Mouse (Mus musculus) limb, embryonic 12.5 days (tissue): ENCODE results near the gene Gadl1. TPM values are rescaled to one million over a fixed set of nuclear protein-coding genes. Genes with fewer than 3 reads are reported as not detected.
A peak's percentile ranks its signal among the peaks of the same experiment; 100 is the strongest.

Experiments
- ATAC-seq: fragments of 200-750 bp; cut with Nextera tagmentation; 2 replicates; pipeline ENCODE4 v1.8.0; 2017; ENCODE audit warnings: low read depth, moderate TSS enrichment; ENCODE audit not compliant: insufficient number of reproducible peaks, insufficient read depth, low FRiP score, low TSS enrichment
- H3K27ac ChIP-seq: fragments of 300-500 bp; sonication (generic); 2 replicates; pipeline ENCODE4 v1.5.1; 2016; ENCODE audit warnings: mild to moderate bottlenecking, moderate library complexity
- H3K27me3 ChIP-seq: fragments of 300-500 bp; sonication (generic); 2 replicates; pipeline ENCODE4 v1.6.1; 2016; ENCODE audit warnings: mild to moderate bottlenecking, moderate library complexity
- H3K36me3 ChIP-seq: fragments of 300-500 bp; sonication (generic); 2 replicates; pipeline ENCODE4 v1.6.1; 2016; ENCODE audit warnings: mild to moderate bottlenecking, moderate library complexity
- H3K4me1 ChIP-seq: fragments of 300-500 bp; sonication (generic); replicated peaks from 2 replicates; pipeline ENCODE4 v1.6.1; 2016
- H3K4me2 ChIP-seq: fragments of 300-500 bp; sonication (generic); 2 replicates; pipeline ENCODE4 v1.6.1; 2016; ENCODE audit warnings: mild to moderate bottlenecking, moderate library complexity
- H3K4me3 ChIP-seq: fragments of 300-500 bp; sonication (generic); replicated peaks from 2 replicates; pipeline ENCODE4 v1.5.1; 2016; ENCODE audit warnings: mild to moderate bottlenecking
- H3K9ac ChIP-seq: fragments of 300-500 bp; sonication (generic); replicated peaks from 2 replicates; pipeline ENCODE4 v1.6.1; 2016; ENCODE audit warnings: mild to moderate bottlenecking, moderate library complexity
- H3K9me3 ChIP-seq: fragments of 300-500 bp; sonication (generic); 2 replicates; pipeline ENCODE4 v1.6.1; 2016; ENCODE audit warnings: mild to moderate bottlenecking, moderate library complexity
- WGBS: fragments of 180-500 bp; shearing (Covaris S2); methylation state at CpG from one replicate; pipeline ENCODE4 v1.1.7; 2016; 5-methylcytosine and 5-hydroxymethylcytosine counted together
- polyA plus RNA-seq: library from polyadenylated mRNA; unstranded; fragments of >200 nt; fragmentation: Nextera tagmentation; extraction: Ambion mirVana; gene quantifications from 2 replicates; pipeline ENCODE4 v1.2.1, GENCODE M21; 2016

The Gadl1 gene
- polyA plus RNA-seq, result 0.40 and 0.45 TPM in 2 replicates

DNA sequence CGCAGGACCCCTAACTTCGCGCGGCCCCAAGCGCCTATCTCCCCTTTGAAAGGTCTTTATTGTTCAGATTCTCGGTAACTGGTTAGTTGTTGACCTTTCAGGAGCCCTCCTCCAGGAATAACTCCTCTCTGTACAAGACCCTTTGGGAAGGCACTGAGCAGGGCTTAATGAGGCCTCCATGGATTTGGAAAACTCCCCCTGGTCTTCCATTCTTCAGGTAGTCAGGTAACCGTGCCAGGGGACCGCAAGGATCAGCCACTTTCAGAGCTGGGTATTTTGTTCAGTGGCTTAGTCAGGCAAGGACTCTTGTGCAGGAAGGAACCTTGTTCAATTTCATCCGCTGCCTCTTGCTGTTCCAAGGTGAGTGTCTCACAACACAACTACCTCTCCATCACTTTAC, at the start of gene Gadl1:
Gene Gadl1, plus strand, starts transcription at position 301 of the 400 bp plus-strand sequence.
- Histone ChIP-seq H3K27me3 (peaks cover 3% of the 10 kb centered on the region; the same call in 1 of the 2 replicates), H3K4me2 (peak within 1 kb of the TSS; percentile 44), H3K36me3 (no peaks in the 10 kb centered on the region), H3K9ac (no peak within 1 kb of the TSS), H3K4me3 (peak within 1 kb of the TSS; percentile 11; the same call in 1 of the 2 replicates), H3K27ac (no peak within 1 kb of the TSS), H3K4me1 (peaks cover 19% of the 10 kb centered on the region), H3K9me3 (no peaks in the 10 kb centered on the region)
- no peak for ATAC-seq
- WGBS, result 66% methylated on average over 9 of the region's 9 CpGs

DNA sequence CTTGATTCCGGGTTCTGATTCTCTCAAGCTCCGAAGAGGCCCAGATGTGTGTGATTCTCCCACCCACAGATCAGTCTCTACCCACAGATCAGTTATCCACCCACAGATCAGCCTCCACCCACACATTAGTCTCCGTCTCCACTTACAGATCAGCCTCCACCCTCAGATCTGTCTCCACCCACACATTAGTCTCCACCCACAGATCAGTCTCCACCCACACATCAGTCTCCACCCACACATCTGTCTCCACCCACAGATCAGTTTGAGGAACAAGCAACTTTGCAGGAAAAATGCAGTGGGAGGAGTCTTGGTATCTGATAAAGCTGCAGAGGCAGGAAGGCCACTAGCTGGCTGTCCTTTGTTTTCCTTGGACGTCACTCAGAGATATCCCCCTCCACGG, 46.5 kb upstream of the Gadl1 start:
- Histone ChIP-seq H3K4me2 (no peak overlapping the region), H3K4me1 (no peaks in the 10 kb centered on the region), H3K27ac (no peak overlapping the region), H3K27me3 (no peaks in the 10 kb centered on the region), H3K4me3 (no peak overlapping the region), H3K9ac (no peak overlapping the region), H3K36me3 (no peaks in the 10 kb centered on the region), H3K9me3 (no peaks in the 10 kb centered on the region)
- no peak for ATAC-seq
- WGBS, result 73% methylated on average over 5 of the region's 5 CpGs

DNA sequence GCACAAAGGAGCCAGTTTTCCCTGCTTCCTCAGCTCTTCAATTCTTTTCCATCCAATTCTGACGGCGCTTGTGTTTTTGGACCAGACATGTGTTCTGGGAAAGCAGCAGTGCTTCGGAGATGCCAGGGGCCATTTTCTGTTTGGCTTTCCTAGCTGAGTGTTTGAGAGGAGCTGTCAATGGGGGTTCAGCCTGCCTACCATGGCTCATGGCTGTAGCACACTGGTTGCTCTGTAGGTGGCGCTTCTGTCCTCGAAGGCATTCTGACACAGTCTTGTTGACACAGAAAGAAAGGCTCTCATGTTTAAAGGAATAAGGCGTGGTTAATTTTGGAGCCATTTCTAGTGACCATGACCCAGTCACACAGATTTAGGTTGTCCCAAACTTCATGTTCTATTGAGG, 45.9 kb upstream of the Gadl1 start:
- H3K9me3 ChIP-seq, result no peaks in the 10 kb centered on the region
- no peak overlapping the region for H3K4me3 ChIP-seq
- no peaks in the 10 kb centered on the region for H3K36me3 ChIP-seq
- no peaks in the 10 kb centered on the region for H3K27me3 ChIP-seq
- H3K4me2 ChIP-seq, result no peak overlapping the region
- no peaks in the 10 kb centered on the region for H3K4me1 ChIP-seq
- H3K9ac ChIP-seq, result no peak overlapping the region
- WGBS, result 77% methylated on average over 6 of the region's 6 CpGs
- no peak for ATAC-seq
- no peak overlapping the region for H3K27ac ChIP-seq

DNA sequence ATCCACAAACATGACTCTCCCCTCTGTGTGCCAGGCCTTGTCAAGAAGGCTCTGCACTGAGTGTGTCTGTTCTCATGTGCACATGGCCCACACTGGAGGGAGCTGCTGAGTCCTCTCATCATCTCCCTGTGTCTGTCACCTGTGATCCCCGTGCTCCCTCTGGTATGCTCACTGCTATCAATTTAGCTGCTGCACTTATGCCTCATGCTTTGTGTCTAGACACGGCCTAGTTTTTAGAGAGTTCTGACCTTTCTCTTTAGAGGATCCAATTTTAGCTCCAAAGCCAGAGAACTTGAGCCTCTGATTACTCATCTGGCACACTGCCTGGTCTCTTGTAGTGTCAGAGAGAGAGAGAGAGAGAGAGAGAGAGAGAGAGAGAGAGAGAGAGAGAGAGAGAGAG, 42.0 kb upstream of the Gadl1 start:
- H3K36me3 ChIP-seq, result no peaks in the 10 kb centered on the region
- no peak overlapping the region for H3K9ac ChIP-seq
- H3K4me1 ChIP-seq, result no peaks in the 10 kb centered on the region
- no peaks in the 10 kb centered on the region for H3K27me3 ChIP-seq
- no peak overlapping the region for H3K27ac ChIP-seq
- no peak overlapping the region for H3K4me3 ChIP-seq
- WGBS, result 58% methylated on average over 2 of the region's 2 CpGs
- no peaks in the 10 kb centered on the region for H3K9me3 ChIP-seq
- H3K4me2 ChIP-seq, result no peak overlapping the region
- ATAC-seq, result no peak

DNA sequence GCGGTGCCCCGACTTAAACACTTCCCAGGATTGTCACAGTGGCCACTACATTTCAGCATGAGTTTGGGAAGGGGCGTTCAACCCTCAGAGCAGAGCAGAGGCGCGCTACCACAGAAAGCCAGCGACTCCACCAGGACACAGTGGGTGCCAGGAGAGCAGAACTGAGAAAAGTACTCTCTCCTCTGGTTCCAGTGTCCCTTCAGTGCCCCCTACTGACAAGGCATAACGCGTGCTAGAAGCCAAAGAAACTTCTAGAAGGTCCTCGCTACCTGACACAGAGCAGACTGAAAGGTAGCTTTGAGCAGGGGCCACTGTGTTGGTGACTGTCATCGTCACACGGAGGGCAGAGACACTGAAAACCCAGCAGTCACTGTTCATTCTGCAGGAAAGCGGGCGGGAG, 39.1 kb upstream of the Gadl1 start:
- 88% methylated on average over 13 of the region's 13 CpGs for WGBS
- Histone ChIP-seq H3K4me3 (no peak overlapping the region), H3K9ac (no peak overlapping the region), H3K27me3 (no peaks in the 10 kb centered on the region), H3K4me2 (no peak overlapping the region), H3K36me3 (no peaks in the 10 kb centered on the region), H3K27ac (no peak overlapping the region), H3K4me1 (no peaks in the 10 kb centered on the region), H3K9me3 (peaks cover 6% of the 10 kb centered on the region; the same call in 1 of the 2 replicates)
- no peak for ATAC-seq

DNA sequence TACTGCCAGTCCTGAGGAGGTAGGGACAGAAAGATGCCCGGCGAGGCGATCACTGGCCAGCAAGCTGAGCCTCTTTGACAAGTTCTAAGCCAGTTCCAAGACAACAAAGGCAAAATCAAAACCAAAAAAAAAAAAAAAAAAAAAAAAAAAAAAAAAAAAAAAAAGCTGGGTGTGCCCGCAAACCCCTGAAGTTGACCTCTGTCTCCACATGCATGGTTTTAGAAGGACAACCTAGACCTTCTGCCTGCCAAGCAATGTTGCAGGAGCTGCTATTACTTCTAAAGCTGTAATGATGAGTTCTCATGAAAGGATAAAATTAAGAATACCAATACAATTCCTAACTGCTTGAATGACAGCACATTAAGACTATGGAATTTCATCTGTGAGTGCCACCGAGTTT, 38.6 kb upstream of the Gadl1 start:
- Histone ChIP-seq H3K4me1 (no peaks in the 10 kb centered on the region), H3K4me3 (no peak overlapping the region), H3K9me3 (peaks cover 6% of the 10 kb centered on the region; the same call in 1 of the 2 replicates), H3K4me2 (no peak overlapping the region), H3K36me3 (no peaks in the 10 kb centered on the region), H3K27ac (no peak overlapping the region), H3K9ac (no peak overlapping the region), H3K27me3 (no peaks in the 10 kb centered on the region)
- 88% methylated on average over 5 of the region's 5 CpGs for WGBS
- no peak for ATAC-seq

DNA sequence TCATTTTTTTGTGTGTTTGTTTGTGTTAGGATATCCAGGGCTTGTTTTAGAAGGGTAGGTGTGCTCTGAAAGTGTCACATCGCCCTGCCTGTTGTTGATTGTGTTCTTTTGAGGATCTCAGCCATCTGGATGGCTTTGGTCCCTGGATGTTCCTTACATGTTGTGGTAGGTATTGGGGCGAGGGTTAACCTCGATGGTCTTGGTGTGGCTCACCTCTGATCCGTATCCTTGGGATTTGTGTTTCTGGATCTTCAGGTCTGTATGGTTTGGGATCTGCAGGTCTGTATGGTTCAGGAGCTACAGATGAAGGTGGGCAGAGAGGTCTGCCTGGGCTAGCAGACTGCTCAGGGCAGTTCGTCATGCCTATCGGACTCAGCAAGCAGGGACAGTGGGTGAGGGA, 28.8 kb upstream of the Gadl1 start:
- 93% methylated on average over 6 of the region's 6 CpGs for WGBS
- Histone ChIP-seq H3K9ac (no peak overlapping the region), H3K27me3 (no peaks in the 10 kb centered on the region), H3K4me1 (no peaks in the 10 kb centered on the region), H3K9me3 (no peaks in the 10 kb centered on the region), H3K36me3 (no peaks in the 10 kb centered on the region), H3K4me3 (no peak overlapping the region), H3K27ac (no peak overlapping the region), H3K4me2 (no peak overlapping the region)
- no peak for ATAC-seq

DNA sequence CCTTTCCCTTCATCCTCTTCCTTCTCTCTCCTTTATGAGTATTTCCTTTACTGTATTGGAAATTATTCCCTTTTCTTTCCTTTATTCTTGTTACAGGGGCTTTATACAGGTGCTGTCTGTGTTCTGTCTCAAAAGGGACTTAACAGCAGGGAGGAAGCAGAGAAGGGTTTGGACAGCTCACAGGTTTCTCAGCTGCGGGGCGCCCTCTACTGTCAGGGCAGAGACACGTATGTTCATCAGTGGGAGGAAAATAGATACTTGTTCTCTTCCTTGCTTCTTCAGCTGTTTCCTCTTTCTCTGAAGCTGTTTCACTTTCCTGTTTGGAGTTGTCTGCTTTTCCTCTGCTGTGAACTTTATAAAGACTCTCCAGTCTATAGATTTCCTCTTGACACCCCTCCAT, 28.1 kb upstream of the Gadl1 start:
- no peak overlapping the region for H3K4me2 ChIP-seq
- H3K36me3 ChIP-seq, result no peaks in the 10 kb centered on the region
- H3K27ac ChIP-seq, result no peak overlapping the region
- no peak overlapping the region for H3K4me3 ChIP-seq
- WGBS, result 88% methylated on average over 3 of the region's 3 CpGs
- H3K9me3 ChIP-seq, result no peaks in the 10 kb centered on the region
- no peaks in the 10 kb centered on the region for H3K4me1 ChIP-seq
- no peaks in the 10 kb centered on the region for H3K27me3 ChIP-seq
- H3K9ac ChIP-seq, result no peak overlapping the region
- no peak for ATAC-seq

DNA sequence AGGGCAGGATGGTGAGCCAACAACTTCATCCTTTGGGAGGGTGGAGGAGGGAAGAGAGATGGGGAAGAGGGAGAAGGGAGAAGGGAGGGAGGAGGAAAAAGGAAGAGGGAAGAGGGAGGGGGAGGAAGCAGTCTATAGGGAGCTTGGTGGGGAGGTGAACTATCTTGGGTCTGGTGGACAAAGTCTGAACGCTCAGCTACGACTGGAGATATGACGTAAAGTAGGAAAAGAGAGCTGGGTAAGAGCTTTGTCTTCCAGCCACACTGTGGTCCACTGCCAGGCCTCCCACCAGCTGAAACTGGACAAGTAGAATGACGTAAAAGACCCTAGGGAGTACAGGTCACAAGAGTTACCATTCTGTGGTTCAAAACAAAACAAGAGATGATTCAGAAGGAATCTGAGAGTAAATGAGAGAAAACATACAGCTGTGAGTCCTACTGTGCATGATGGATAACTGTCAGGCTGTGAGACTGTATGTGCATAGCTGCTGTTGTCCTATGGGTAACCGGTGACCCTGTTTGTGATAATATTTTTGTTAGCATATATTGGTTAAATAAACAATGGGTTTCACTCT, 26.5 kb upstream of the Gadl1 start:
- H3K4me1 ChIP-seq, result no peaks in the 10 kb centered on the region
- H3K27ac ChIP-seq, result no peak overlapping the region
- no peak overlapping the region for H3K4me2 ChIP-seq
- H3K4me3 ChIP-seq, result no peak overlapping the region
- H3K9ac ChIP-seq, result no peak overlapping the region
- no peaks in the 10 kb centered on the region for H3K9me3 ChIP-seq
- WGBS, result 86% methylated on average over 5 of the region's 5 CpGs
- no peaks in the 10 kb centered on the region for H3K27me3 ChIP-seq
- no peaks in the 10 kb centered on the region for H3K36me3 ChIP-seq
- no peak for ATAC-seq

DNA sequence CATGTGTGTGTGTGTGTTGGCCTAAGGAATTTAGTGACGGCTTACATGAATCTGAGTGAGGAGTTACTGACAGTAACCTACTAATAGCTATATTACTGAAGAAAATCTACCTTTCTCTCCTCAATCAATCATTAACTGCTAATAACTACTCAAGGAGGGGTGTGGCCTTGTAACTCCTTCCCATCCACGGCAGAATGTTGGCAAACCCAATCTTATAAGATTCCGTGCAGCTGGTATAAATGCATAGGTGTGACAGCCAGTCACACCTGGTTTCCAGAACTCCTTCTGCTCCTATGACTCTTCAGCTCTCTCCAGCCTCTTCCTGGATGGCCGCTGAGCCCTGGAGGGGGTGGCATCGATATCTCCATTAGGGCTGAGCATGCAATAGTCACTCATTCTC, 25.8 kb upstream of the Gadl1 start:
- no peak overlapping the region for H3K27ac ChIP-seq
- H3K4me1 ChIP-seq, result no peaks in the 10 kb centered on the region
- H3K9ac ChIP-seq, result no peak overlapping the region
- H3K27me3 ChIP-seq, result no peaks in the 10 kb centered on the region
- H3K9me3 ChIP-seq, result no peaks in the 10 kb centered on the region
- H3K36me3 ChIP-seq, result no peaks in the 10 kb centered on the region
- no peak for ATAC-seq
- no peak overlapping the region for H3K4me3 ChIP-seq
- H3K4me2 ChIP-seq, result no peak overlapping the region
- WGBS, result 88% methylated on average over 5 of the region's 5 CpGs

DNA sequence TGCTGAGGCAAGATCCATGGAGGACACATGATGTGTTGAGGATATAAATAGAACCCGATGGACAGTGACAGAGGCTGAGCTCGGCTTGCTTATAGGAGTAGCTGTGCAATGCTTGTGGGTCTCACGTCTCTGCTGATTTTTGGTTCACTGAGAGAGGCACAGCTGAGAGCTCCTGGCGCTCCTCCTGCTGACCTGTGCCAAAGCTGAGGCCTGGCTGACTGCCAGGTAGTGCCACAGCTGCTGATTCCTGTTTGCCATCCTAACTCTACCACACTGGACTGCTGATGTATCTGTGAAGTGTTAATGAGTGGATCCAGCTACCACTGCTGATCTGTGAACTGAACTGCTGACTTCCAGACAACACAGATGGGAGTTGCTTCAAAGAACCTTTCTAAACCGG, 21.7 kb upstream of the Gadl1 start:
- no peak overlapping the region for H3K4me2 ChIP-seq
- H3K27me3 ChIP-seq, result no peaks in the 10 kb centered on the region
- no peak overlapping the region for H3K27ac ChIP-seq
- WGBS, result 91% methylated on average over 5 of the region's 5 CpGs
- no peaks in the 10 kb centered on the region for H3K4me1 ChIP-seq
- no peak overlapping the region for H3K4me3 ChIP-seq
- no peak overlapping the region for H3K9ac ChIP-seq
- H3K9me3 ChIP-seq, result no peaks in the 10 kb centered on the region
- no peaks in the 10 kb centered on the region for H3K36me3 ChIP-seq
- no peak for ATAC-seq

DNA sequence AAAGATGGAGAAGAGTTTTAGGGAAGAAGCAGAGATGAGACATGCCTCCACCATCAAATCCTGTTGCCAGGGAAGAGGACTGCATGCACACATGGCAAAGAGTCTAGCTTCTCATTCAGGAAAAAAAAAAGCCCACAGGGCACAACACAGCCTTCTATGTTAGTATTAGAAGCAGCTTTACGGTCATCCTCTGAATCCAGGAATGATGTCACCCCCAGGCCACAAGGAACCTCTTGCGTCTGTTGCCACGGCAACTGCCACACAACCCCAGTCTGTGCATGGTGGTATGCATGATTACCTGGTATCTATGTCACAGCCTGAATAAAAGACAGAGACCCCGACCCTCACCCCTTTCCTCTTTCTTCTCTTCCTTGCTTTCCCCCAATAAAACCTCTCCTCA, 16.1 kb upstream of the Gadl1 start:
- ATAC-seq, result no peak
- WGBS, result 65% methylated on average over 4 of the region's 4 CpGs

More for the DNA sequence above, 16.1 kb upstream of the Gadl1 start:
- Histone ChIP-seq H3K4me1 (no peaks in the 10 kb centered on the region), H3K4me2 (no peak overlapping the region), H3K9ac (no peak overlapping the region), H3K4me3 (no peak overlapping the region), H3K27ac (no peak overlapping the region), H3K27me3 (no peaks in the 10 kb centered on the region), H3K36me3 (no peaks in the 10 kb centered on the region), H3K9me3 (no peaks in the 10 kb centered on the region)
